ENCODE assay signal across 34 mouse cellular contexts in genomic region chr6:143030521-143030920, GRCm38 (mm10).
"Had no signal": no experiment of that assay in that cellular context is flagged by ENCODE, and none has a peak within 500 bp of the region (broad histone marks: within the 10 kb centered on the region; RNA-seq: fewer than 3 reads in every experiment).

No protein-coding gene starts in this region.

- H3K27ac ChIP-seq: heart, embryonic 10.5 days; heart, embryonic 13.5 days; heart, embryonic 15.5 days; hindbrain, embryonic 10.5 days; hindbrain, embryonic 12.5 days; hindbrain, embryonic 13.5 days; hindbrain, embryonic 14.5 days; hindbrain, embryonic 15.5 days; hindbrain, postnatal 0 days; intestine, embryonic 15.5 days; kidney, embryonic 15.5 days; kidney, postnatal 0 days; layer of hippocampus, adult 2 months; left cerebral cortex, adult 2 months had no signal

- DNase-seq: heart, postnatal 14 days; heart, postnatal 36 days; kidney, adult 11 months; kidney, adult 18-20 months; kidney, adult 2 months; kidney, adult 8-10 months; kidney, adult 9 months; kidney, postnatal 10 days; kidney, postnatal 14 days; kidney, postnatal 25 days; kidney, postnatal 36 days; kidney, postnatal 4 days; layer of hippocampus, adult 9-11 months; layer of hippocampus, postnatal 36 days had no signal

- H3K9ac ChIP-seq: heart, embryonic 12.5 days; heart, embryonic 13.5 days; heart, embryonic 15.5 days; hindbrain, embryonic 12.5 days; hindbrain, embryonic 13.5 days; hindbrain, embryonic 14.5 days; hindbrain, embryonic 15.5 days; intestine, embryonic 15.5 days; kidney, embryonic 15.5 days had no signal

- H3K4me1 ChIP-seq: heart, embryonic 10.5 days; heart, embryonic 12.5 days; heart, embryonic 13.5 days; heart, embryonic 15.5 days; hindbrain, embryonic 10.5 days; hindbrain, embryonic 12.5 days; hindbrain, embryonic 13.5 days; hindbrain, embryonic 15.5 days; intestine, embryonic 15.5 days had no signal

- H3K9me3 ChIP-seq: heart, embryonic 10.5 days; heart, embryonic 12.5 days; heart, embryonic 13.5 days; heart, embryonic 15.5 days; hindbrain, embryonic 10.5 days; hindbrain, embryonic 12.5 days; hindbrain, embryonic 13.5 days; hindbrain, embryonic 15.5 days; intestine, embryonic 15.5 days; kidney, embryonic 15.5 days had no signal

- H3K4me3 ChIP-seq: heart, embryonic 10.5 days; heart, embryonic 12.5 days; heart, embryonic 13.5 days; heart, embryonic 15.5 days; hindbrain, embryonic 10.5 days; hindbrain, embryonic 12.5 days; hindbrain, embryonic 13.5 days; hindbrain, embryonic 15.5 days; intestine, embryonic 15.5 days; kidney, embryonic 15.5 days; layer of hippocampus, adult 2 months; left cerebral cortex, adult 2 months had no signal

- ATAC-seq: hindbrain, embryonic 16.5 days; hindbrain, postnatal 0 days; inflammation-experienced regulatory T-cells, adult 6 months; intestine, embryonic 15.5 days; intestine, embryonic 16.5 days; intestine, postnatal 0 days had no signal

- H3K27me3 ChIP-seq: heart, embryonic 12.5 days; heart, embryonic 13.5 days; heart, embryonic 15.5 days; hindbrain, embryonic 12.5 days; hindbrain, embryonic 13.5 days; hindbrain, embryonic 15.5 days; intestine, embryonic 15.5 days; kidney, embryonic 15.5 days had no signal

- H3K4me2 ChIP-seq: heart, embryonic 11.5 days; heart, embryonic 12.5 days; heart, embryonic 13.5 days; heart, embryonic 15.5 days; hindbrain, embryonic 12.5 days; hindbrain, embryonic 13.5 days; hindbrain, embryonic 14.5 days; hindbrain, embryonic 15.5 days; intestine, embryonic 15.5 days; kidney, embryonic 15.5 days had no signal
